Mouse (Mus musculus) ES-E14 (cell line): Measurements from ENCODE around the gene Zfpm1. TPM values are rescaled to one million over a fixed set of nuclear protein-coding genes. Genes with fewer than 3 reads are reported as not detected.

ENCODE experiments used
- DNase-seq: peaks from one replicate; pipeline ENCODE4 v3.0.0-alpha.2; 2013; ENCODE audit warnings: low read depth, low spot score
- H3K27ac ChIP-seq: 2 replicates; pipeline ENCODE4 v1.5.1; 2012; ENCODE audit warnings: low read depth, mild to moderate bottlenecking, low read length, moderate library complexity, mixed read lengths; ENCODE audit not compliant: poor library complexity, insufficient read depth, severe bottlenecking
- H3K36me3 ChIP-seq: 2 replicates; pipeline ENCODE4 v1.6.1; 2012; ENCODE audit warnings: mild to moderate bottlenecking, low read length, moderate library complexity, mixed read lengths; ENCODE audit not compliant: control insufficient read depth, poor library complexity, insufficient read depth, severe bottlenecking
- H3K4me1 ChIP-seq, 2 experiments: fragments of 150-350 bp in 1 of 2; sonication (generic) in 1 of 2; 2 replicates each; pipeline ENCODE4 v1.6.1; 2012; ENCODE audit warnings: low read length in 2 of 2, mild to moderate bottlenecking in 1 of 2, mixed read lengths in 1 of 2; ENCODE audit not compliant: control insufficient read depth in 2 of 2, insufficient read depth in 2 of 2, poor library complexity in 1 of 2
- H3K4me3 ChIP-seq, 2 experiments: fragments of 150-350 bp in 1 of 2; sonication (generic) in 1 of 2; 2 replicates each; pipeline ENCODE4 v1.5.1; 2012; ENCODE audit warnings: low read length in 2 of 2, low read depth in 1 of 2, mild to moderate bottlenecking in 1 of 2, mixed read lengths in 1 of 2; ENCODE audit not compliant: insufficient read depth in 1 of 2, poor library complexity in 1 of 2, severe bottlenecking in 1 of 2
- H3K9ac ChIP-seq: 2 replicates; pipeline ENCODE4 v1.6.1; 2012; ENCODE audit warnings: low read depth, mild to moderate bottlenecking, low read length, mixed read lengths; ENCODE audit not compliant: poor library complexity, insufficient read depth, severe bottlenecking
- H3K9me3 ChIP-seq: fragments of 150-350 bp; sonication (generic); 2 replicates; pipeline ENCODE4 v1.6.1; 2012; ENCODE audit warnings: low read depth, mild to moderate bottlenecking, low read length; ENCODE audit not compliant: control insufficient read depth, insufficient read depth
- CHD2 ChIP-seq: IDR thresholded peaks from 2 replicates; pipeline ENCODE4 v1.6.1; 2014; ENCODE audit warnings: mild to moderate bottlenecking, low read depth, low read length, inconsistent platforms
- HCFC1 ChIP-seq: IDR thresholded peaks from 2 replicates; pipeline ENCODE4 v1.6.1; 2012; ENCODE audit warnings: low read length, inconsistent platforms, borderline replicate concordance; ENCODE audit not compliant: insufficient read depth
- MAFK ChIP-seq: IDR thresholded peaks from 2 replicates; pipeline ENCODE4 v1.6.1; 2014; ENCODE audit warnings: mild to moderate bottlenecking, low read depth, low read length, inconsistent platforms; ENCODE audit not compliant: insufficient read depth
- ZC3H11A ChIP-seq: IDR thresholded peaks from 2 replicates; pipeline ENCODE4 v1.6.1; 2012; ENCODE audit warnings: low read depth, mild to moderate bottlenecking, inconsistent platforms, low read length, borderline replicate concordance
- ZNF384 ChIP-seq: IDR thresholded peaks from 2 replicates; pipeline ENCODE4 v1.6.1; 2012; ENCODE audit warnings: low read depth, low read length, inconsistent platforms
- in situ Hi-C, 2 experiments: fragments of 600-800 bp; cut with MboI; formaldehyde crosslinking; loops; one replicate each; pipeline ENCODE4 v1.15.1; 2025; ENCODE audit warnings: low sequenced_read_pairs in 2 of 2, inconsistent platforms in 1 of 2; ENCODE audit not compliant: unreplicated experiment in 2 of 2
- total RNA-seq: library from RNA; depleted of rRNA; stranded (reverse); fragments of 300-350 nt; gene quantifications from 2 replicates; pipeline ENCODE4 v1.2.3, GENCODE M21; 2012

The Zfpm1 gene
- total RNA-seq, 1 experiment = 8.5 TPM

DNA sequence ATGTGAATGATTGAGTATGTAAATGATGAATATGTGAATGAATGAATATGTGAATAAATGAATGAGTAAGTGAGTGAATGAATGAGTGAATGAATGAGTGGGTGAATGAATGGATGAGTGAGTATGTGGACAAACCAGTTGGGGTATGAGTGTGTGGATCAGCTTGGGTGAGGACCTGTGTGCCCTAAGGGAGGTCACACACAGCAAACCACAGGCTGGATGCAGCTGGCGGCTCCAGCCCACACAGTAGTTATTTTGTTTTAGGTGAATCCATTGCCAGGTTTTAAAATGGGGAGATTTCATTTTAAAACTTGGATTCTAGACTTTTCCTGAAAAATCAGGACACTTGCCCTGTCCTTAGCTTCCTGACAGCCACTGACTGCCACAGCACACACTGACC is 30.2 kb upstream of the Zfpm1 start:
- Histone ChIP-seq H3K36me3 (no peaks in the 10 kb centered on the region), H3K9me3 (no peaks in the 10 kb centered on the region), H3K4me1 (no peaks in the 10 kb centered on the region), H3K4me3 (no peak overlapping the region), H3K27ac (no peak overlapping the region), H3K9ac (no peak overlapping the region)
- TF ChIP-seq ZNF384 (no peak), CHD2 (no peak), MAFK (no peak), HCFC1 (no peak), ZC3H11A (no peak)
- no peak for DNase-seq
- in situ Hi-C loops = no loop called here

- no peak overlapping the region for H3K27ac ChIP-seq
- H3K9ac ChIP-seq = no peak overlapping the region
- no peaks in the 10 kb centered on the region for H3K4me1 ChIP-seq
- in situ Hi-C loops = no loop called here
- H3K9me3 ChIP-seq = no peaks in the 10 kb centered on the region
- H3K4me3 ChIP-seq = no peak overlapping the region
- no peaks in the 10 kb centered on the region for H3K36me3 ChIP-seq
- no peak for TF ChIP-seq HCFC1
- TF ChIP-seq ZNF384 = no peak
- TF ChIP-seq MAFK = no peak
- no peak for TF ChIP-seq CHD2
- TF ChIP-seq ZC3H11A = no peak
- no peak for DNase-seq
Observed at GRCm38 (mm10) chr8:122252366-122252765, 29.6 kb upstream of the Zfpm1 start.

DNA sequence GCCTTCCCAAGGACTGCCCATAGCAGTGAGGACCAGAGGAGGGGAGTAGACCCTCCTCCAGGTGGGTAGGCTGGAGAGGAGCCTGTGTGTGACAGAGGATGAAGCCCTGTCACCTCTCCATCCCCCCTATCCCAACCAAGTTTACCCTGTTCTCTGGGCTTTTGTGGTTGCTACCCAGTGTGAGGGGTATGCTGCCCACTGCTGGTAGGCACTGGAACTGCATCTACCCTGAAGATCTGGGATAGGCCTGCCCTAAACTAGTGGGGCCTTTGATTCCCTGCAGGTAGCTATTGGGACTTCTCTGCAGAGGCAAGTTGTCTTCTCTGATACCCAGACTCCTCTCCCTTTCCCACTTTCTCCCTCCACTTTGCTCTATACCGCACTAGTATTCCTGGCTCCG is 22.6 kb upstream of the Zfpm1 start:
- Histone ChIP-seq H3K9ac (no peak overlapping the region), H3K4me3 (no peak overlapping the region), H3K27ac (no peak overlapping the region), H3K9me3 (no peaks in the 10 kb centered on the region), H3K4me1 (no peaks in the 10 kb centered on the region), H3K36me3 (no peaks in the 10 kb centered on the region)
- in situ Hi-C loops = no loop called here
- no peak for DNase-seq
- TF ChIP-seq ZC3H11A = no peak
- no peak for TF ChIP-seq HCFC1
- TF ChIP-seq ZNF384 = no peak
- no peak for TF ChIP-seq CHD2
- TF ChIP-seq MAFK = no peak

DNA sequence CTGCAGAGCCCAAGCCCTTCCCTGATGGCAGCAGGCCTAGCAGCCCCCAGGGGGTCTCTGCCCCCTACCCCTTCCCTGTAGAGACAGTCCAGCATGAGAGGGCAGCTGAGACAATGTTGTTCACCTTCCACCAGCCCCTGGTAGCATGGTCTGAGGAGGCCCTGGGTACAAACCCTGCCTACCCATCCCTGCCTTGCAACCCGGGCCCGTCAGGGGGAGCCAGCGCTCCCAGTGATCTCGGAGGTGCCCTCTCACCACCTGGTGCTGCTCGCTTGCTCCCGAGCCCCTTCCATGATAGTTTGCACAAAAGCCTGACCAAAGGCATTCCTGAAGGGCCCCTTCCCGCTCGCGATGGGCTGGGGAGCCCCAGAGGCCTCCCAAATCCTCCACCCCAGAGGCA is 21.2 kb upstream of the Zfpm1 start:
- Histone ChIP-seq H3K4me3 (no peak overlapping the region), H3K36me3 (no peaks in the 10 kb centered on the region), H3K4me1 (no peaks in the 10 kb centered on the region), H3K9ac (no peak overlapping the region), H3K27ac (no peak overlapping the region), H3K9me3 (no peaks in the 10 kb centered on the region)
- in situ Hi-C loops = no loop called here
- no peak for DNase-seq
- TF ChIP-seq ZC3H11A (no peak), ZNF384 (no peak), CHD2 (no peak), HCFC1 (no peak), MAFK (no peak)

DNA sequence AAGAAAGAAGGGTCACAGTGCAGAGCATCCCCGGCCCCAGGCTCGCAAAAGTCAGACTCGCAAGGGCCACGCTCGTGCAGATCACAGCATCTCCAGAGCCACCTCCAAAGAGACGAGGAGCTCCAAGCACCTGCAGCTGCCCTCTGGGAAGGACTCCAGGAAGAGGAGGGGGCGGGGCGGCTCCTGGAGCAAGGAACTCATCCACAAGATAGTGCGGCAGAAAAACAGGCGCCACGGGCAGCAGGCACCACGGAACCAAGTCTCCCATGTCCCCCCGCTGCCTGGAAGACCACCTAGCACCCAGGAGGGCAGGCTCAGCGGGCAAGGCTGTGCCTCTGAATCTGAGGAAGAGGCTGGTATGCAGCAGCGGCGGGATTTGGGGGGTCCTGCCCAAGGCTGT is 19.1 kb upstream of the Zfpm1 start:
- H3K9me3 ChIP-seq = no peaks in the 10 kb centered on the region
- DNase-seq = no peak
- no peaks in the 10 kb centered on the region for H3K4me1 ChIP-seq
- no peak overlapping the region for H3K9ac ChIP-seq
- TF ChIP-seq MAFK = no peak
- in situ Hi-C loops = no loop called here
- H3K36me3 ChIP-seq = no peaks in the 10 kb centered on the region
- H3K27ac ChIP-seq = no peak overlapping the region
- H3K4me3 ChIP-seq = peak overlapping the region; percentile 9 to 17; a peak in 1 of 4 replicates
